Mouse (Mus musculus): ENCODE data around the gene Ube2v1. TPM values are rescaled to one million over a fixed set of nuclear protein-coding genes. Genes with fewer than 3 reads are reported as not detected.

The Ube2v1 gene
- total RNA-seq, 1 experiment, result 115 TPM

GRCm38 (mm10) chr2:167633537-167633872 lies 1.6 kb upstream of the Ube2v1 start:
- H3K27ac ChIP-seq (ENCODE audit: insufficient read depth, low read depth, low read length, poor library complexity, severe bottlenecking), result no peak overlapping the region
- no peaks in the 10 kb centered on the region for H3K9me3 ChIP-seq (ENCODE audit: control insufficient read depth, insufficient read depth, low read depth, low read length)
- peaks cover 8 to 16% of the 10 kb centered on the region in 2 experiments for H3K4me1 ChIP-seq (ENCODE audit: control insufficient read depth in 2 of 2, insufficient read depth in 2 of 2, low read length in 2 of 2, poor library complexity in 1 of 2)
- DNase-seq (ENCODE audit: low read depth, low spot score), result no peak
- no peak overlapping the region for H3K4me3 ChIP-seq (ENCODE audit: insufficient read depth in 1 of 2, low read depth in 1 of 2, low read length in 2 of 2, poor library complexity in 1 of 2, severe bottlenecking in 1 of 2)
- in situ Hi-C loops (cut with MboI; ENCODE audit: low sequenced_read_pairs in 2 of 2, unreplicated experiment in 2 of 2), result no loop called here
- peak overlapping the region; percentile 55; the same call in 1 of the 2 replicates for H3K9ac ChIP-seq (ENCODE audit: insufficient read depth, low read depth, low read length, poor library complexity, severe bottlenecking)
- TF ChIP-seq HCFC1 (IDR thresholded peaks at IDR 0.05; ENCODE audit: borderline replicate concordance, insufficient read depth, low read length), result no peak
- no peak for TF ChIP-seq CHD2 (IDR thresholded peaks at IDR 0.05; ENCODE audit: low read depth, low read length)
- peaks cover 8% of the 10 kb centered on the region; the same call in 1 of the 2 replicates for H3K36me3 ChIP-seq (ENCODE audit: control insufficient read depth, insufficient read depth, low read length, poor library complexity, severe bottlenecking)

GRCm38 (mm10) chr2:167632731-167633536 lies 1.0 kb upstream of the Ube2v1 start:
- in situ Hi-C loops (cut with MboI; ENCODE audit: low sequenced_read_pairs in 2 of 2, unreplicated experiment in 2 of 2), result no loop called here
- no peak for TF ChIP-seq CHD2 (IDR thresholded peaks at IDR 0.05; ENCODE audit: low read depth, low read length)
- no peak for TF ChIP-seq HCFC1 (IDR thresholded peaks at IDR 0.05; ENCODE audit: borderline replicate concordance, insufficient read depth, low read length)
- no peak for TF ChIP-seq ZC3H11A (IDR thresholded peaks at IDR 0.05; ENCODE audit: borderline replicate concordance, low read depth, low read length)
- TF ChIP-seq ZNF384 (IDR thresholded peaks at IDR 0.05; ENCODE audit: low read depth, low read length), result no peak
- TF ChIP-seq MAFK (IDR thresholded peaks at IDR 0.05; ENCODE audit: insufficient read depth, low read depth, low read length), result no peak
- Histone ChIP-seq H3K4me3 (ENCODE audit: insufficient read depth in 1 of 2, low read depth in 1 of 2, low read length in 2 of 2, poor library complexity in 1 of 2, severe bottlenecking in 1 of 2) (peak overlapping the region in 1 of 2 experiments; percentile 90; a peak in 2 of 4 replicates), H3K27ac (ENCODE audit: insufficient read depth, low read depth, low read length, poor library complexity, severe bottlenecking) (peak overlapping the region; percentile 5; the same call in 1 of the 2 replicates), H3K4me1 (ENCODE audit: control insufficient read depth in 2 of 2, insufficient read depth in 2 of 2, low read length in 2 of 2, poor library complexity in 1 of 2) (peaks cover 8 to 16% of the 10 kb centered on the region in 2 experiments), H3K9ac (ENCODE audit: insufficient read depth, low read depth, low read length, poor library complexity, severe bottlenecking) (no peak overlapping the region), H3K9me3 (ENCODE audit: control insufficient read depth, insufficient read depth, low read depth, low read length) (no peaks in the 10 kb centered on the region), H3K36me3 (ENCODE audit: control insufficient read depth, insufficient read depth, low read length, poor library complexity, severe bottlenecking) (peaks cover 13% of the 10 kb centered on the region; the same call in 1 of the 2 replicates)
- no peak for DNase-seq (ENCODE audit: low read depth, low spot score)

- in situ Hi-C loops (cut with MboI; ENCODE audit: low sequenced_read_pairs in 2 of 2, unreplicated experiment in 2 of 2), result no loop called here
- TF ChIP-seq CHD2 (IDR thresholded peaks at IDR 0.05; ENCODE audit: low read depth, low read length) (no peak), MAFK (IDR thresholded peaks at IDR 0.05; ENCODE audit: insufficient read depth, low read depth, low read length) (no peak), ZC3H11A (IDR thresholded peaks at IDR 0.05; ENCODE audit: borderline replicate concordance, low read depth, low read length) (no peak), HCFC1 (IDR thresholded peaks at IDR 0.05; ENCODE audit: borderline replicate concordance, insufficient read depth, low read length) (no peak), ZNF384 (IDR thresholded peaks at IDR 0.05; ENCODE audit: low read depth, low read length) (no peak)
- H3K27ac ChIP-seq (ENCODE audit: insufficient read depth, low read depth, low read length, poor library complexity, severe bottlenecking), result peak overlapping the region; percentile 75; the same call in 1 of the 2 replicates
- peaks cover 22% of the 10 kb centered on the region; the same call in 1 of the 2 replicates for H3K36me3 ChIP-seq (ENCODE audit: control insufficient read depth, insufficient read depth, low read length, poor library complexity, severe bottlenecking)
- peak overlapping the region; percentile 93 for H3K9ac ChIP-seq (ENCODE audit: insufficient read depth, low read depth, low read length, poor library complexity, severe bottlenecking)
- H3K4me3 ChIP-seq (ENCODE audit: insufficient read depth in 1 of 2, low read depth in 1 of 2, low read length in 2 of 2, poor library complexity in 1 of 2, severe bottlenecking in 1 of 2), result peak overlapping the region; percentile 86 to 90
- no peaks in the 10 kb centered on the region for H3K9me3 ChIP-seq (ENCODE audit: control insufficient read depth, insufficient read depth, low read depth, low read length)
- peaks cover 8 to 21% of the 10 kb centered on the region in 2 experiments for H3K4me1 ChIP-seq (ENCODE audit: control insufficient read depth in 2 of 2, insufficient read depth in 2 of 2, low read length in 2 of 2, poor library complexity in 1 of 2)
- no peak for DNase-seq (ENCODE audit: low read depth, low spot score)
Measured at GRCm38 (mm10) chr2:167631181-167631590, 709 bp downstream of the Ube2v1 start.

DNA sequence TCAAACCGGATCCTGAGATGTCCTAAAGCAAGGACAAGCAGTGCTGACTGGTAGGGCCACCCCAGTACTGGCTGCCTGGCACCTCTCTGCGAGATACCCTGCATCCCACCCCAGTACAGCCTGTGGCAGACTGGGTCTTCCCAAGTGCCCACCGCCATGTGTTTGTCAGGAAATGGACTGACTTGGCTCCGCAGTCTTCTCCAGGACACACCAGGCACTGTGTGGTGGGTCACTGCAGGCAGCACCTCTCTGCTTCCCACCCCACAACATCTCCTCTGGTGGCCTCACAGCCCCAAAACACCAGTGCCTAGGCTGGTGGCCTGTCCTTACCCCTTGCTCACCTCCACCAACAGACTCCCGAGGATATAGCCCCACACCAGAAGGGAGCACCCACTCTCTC lies 1.5 kb downstream of the Ube2v1 start:
- Histone ChIP-seq H3K27ac (ENCODE audit: insufficient read depth, low read depth, low read length, poor library complexity, severe bottlenecking) (no peak overlapping the region), H3K9ac (ENCODE audit: insufficient read depth, low read depth, low read length, poor library complexity, severe bottlenecking) (peak overlapping the region; percentile 93; the same call in 1 of the 2 replicates), H3K36me3 (ENCODE audit: control insufficient read depth, insufficient read depth, low read length, poor library complexity, severe bottlenecking) (peaks cover 22% of the 10 kb centered on the region; the same call in 1 of the 2 replicates), H3K4me3 (ENCODE audit: insufficient read depth in 1 of 2, low read depth in 1 of 2, low read length in 2 of 2, poor library complexity in 1 of 2, severe bottlenecking in 1 of 2) (peak overlapping the region; percentile 86 to 90), H3K9me3 (ENCODE audit: control insufficient read depth, insufficient read depth, low read depth, low read length) (no peaks in the 10 kb centered on the region), H3K4me1 (ENCODE audit: control insufficient read depth in 2 of 2, insufficient read depth in 2 of 2, low read length in 2 of 2, poor library complexity in 1 of 2) (peaks cover 8 to 25% of the 10 kb centered on the region in 2 experiments)
- TF ChIP-seq ZC3H11A (IDR thresholded peaks at IDR 0.05; ENCODE audit: borderline replicate concordance, low read depth, low read length), result no peak
- in situ Hi-C loops (cut with MboI; ENCODE audit: low sequenced_read_pairs in 2 of 2, unreplicated experiment in 2 of 2), result no loop called here
- DNase-seq (ENCODE audit: low read depth, low spot score), result no peak
